Mouse (Mus musculus): ENCODE results near the gene Hist1h2bk. TPM values are rescaled to one million over a fixed set of nuclear protein-coding genes. Genes with fewer than 3 reads are reported as not detected.

Hist1h2bk gene
- polyA plus RNA-seq, 1 experiment from 2014 or later = 4.6 TPM

- H3K36me3 ChIP-seq (ENCODE audit: control insufficient read depth, insufficient read depth, low read length) = no peaks in the 10 kb centered on the region
- DNase-seq (ENCODE audit: low spot score) (peak; percentile 72), ATAC-seq (replicated peaks; ENCODE audit: low FRiP score) (peak; percentile 84)
- no peaks in the 10 kb centered on the region for H3K27me3 ChIP-seq (replicated peaks; ENCODE audit: control insufficient read depth, insufficient read depth, low read length)
- under 1% methylated on average over 8 of the region's 8 CpGs for WGBS
- H3K4me1 ChIP-seq (replicated peaks; ENCODE audit: control insufficient read depth, insufficient read depth, low read length) = 0 out of 2 replicates have a peak, but pooled peaks cover 4% of the 10 kb centered on the region
- H3K4me2 ChIP-seq = peak overlapping the region; percentile 78
- peak overlapping the region; percentile 69 for H3K9ac ChIP-seq (ENCODE audit: low read depth, low read length)
- peak overlapping the region; percentile 59 for H3K4me3 ChIP-seq (ENCODE audit: low read depth, low read length)
- no peaks in the 10 kb centered on the region for H3K9me3 ChIP-seq (ENCODE audit: control insufficient read depth, low read length)
- 0 out of 2 replicates have a peak overlapping the region, but pooled peaks have one; percentile 43 for H3K27ac ChIP-seq (ENCODE audit: low read depth, low read length)
Measured at GRCm38 (mm10) chr13:22020901-22021339, 14.8 kb upstream of the Hist1h2bk start.

DNA sequence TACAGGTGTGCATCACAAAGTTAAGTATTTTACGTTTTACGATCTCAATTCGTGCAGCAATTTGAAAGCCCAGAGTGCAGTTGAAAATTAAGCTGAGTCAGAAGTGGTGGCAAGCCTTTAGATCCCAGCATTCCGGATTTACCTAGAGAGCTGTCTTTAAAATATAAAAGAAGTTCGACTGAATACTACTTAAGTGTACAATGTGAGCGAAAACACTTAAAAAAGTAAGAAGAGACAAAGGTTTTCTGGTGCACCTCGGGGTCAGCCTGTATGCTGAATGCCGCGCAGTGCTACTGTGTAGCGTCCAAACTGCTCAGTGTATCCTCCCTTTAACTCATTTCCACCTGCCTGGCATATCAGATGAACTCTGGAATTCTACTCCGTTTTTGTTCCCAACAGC lies 14.1 kb upstream of the Hist1h2bk start:
- ATAC-seq (replicated peaks; ENCODE audit: low FRiP score) (peak; percentile 48; the same call in 1 of the 2 replicates), DNase-seq (ENCODE audit: low spot score) (no peak)
- H3K4me2 ChIP-seq = peak overlapping the region; percentile 78
- no peaks in the 10 kb centered on the region for H3K9me3 ChIP-seq (ENCODE audit: control insufficient read depth, low read length)
- under 1% methylated on average over 11 of the region's 11 CpGs for WGBS
- H3K4me3 ChIP-seq (ENCODE audit: low read depth, low read length) = peak overlapping the region; percentile 59
- H3K27ac ChIP-seq (ENCODE audit: low read depth, low read length) = peak overlapping the region; percentile 43
- 0 out of 2 replicates have a peak, but pooled peaks cover 4% of the 10 kb centered on the region for H3K4me1 ChIP-seq (replicated peaks; ENCODE audit: control insufficient read depth, insufficient read depth, low read length)
- no peaks in the 10 kb centered on the region for H3K27me3 ChIP-seq (replicated peaks; ENCODE audit: control insufficient read depth, insufficient read depth, low read length)
- no peaks in the 10 kb centered on the region for H3K36me3 ChIP-seq (ENCODE audit: control insufficient read depth, insufficient read depth, low read length)
- peak overlapping the region; percentile 45 for H3K9ac ChIP-seq (ENCODE audit: low read depth, low read length)

GRCm38 (mm10) chr13:22022241-22022640 lies 13.4 kb upstream of the Hist1h2bk start:
- peak; percentile 73 for ATAC-seq (replicated peaks; ENCODE audit: low FRiP score)
- H3K27me3 ChIP-seq (replicated peaks; ENCODE audit: control insufficient read depth, insufficient read depth, low read length) = no peaks in the 10 kb centered on the region
- peak overlapping the region; percentile 59 for H3K4me3 ChIP-seq (ENCODE audit: low read depth, low read length)
- H3K4me1 ChIP-seq (replicated peaks; ENCODE audit: control insufficient read depth, insufficient read depth, low read length) = 0 out of 2 replicates have a peak, but pooled peaks cover 4% of the 10 kb centered on the region
- H3K9me3 ChIP-seq (ENCODE audit: control insufficient read depth, low read length) = no peaks in the 10 kb centered on the region
- H3K36me3 ChIP-seq (ENCODE audit: control insufficient read depth, insufficient read depth, low read length) = no peaks in the 10 kb centered on the region
- DNase-seq (ENCODE audit: low spot score) = peak; percentile 81
- peak overlapping the region; percentile 43; the same call in 1 of the 2 replicates for H3K27ac ChIP-seq (ENCODE audit: low read depth, low read length)
- under 1% methylated on average over 9 of the region's 9 CpGs for WGBS
- H3K4me2 ChIP-seq = peak overlapping the region; percentile 78
- peak overlapping the region; percentile 45 for H3K9ac ChIP-seq (ENCODE audit: low read depth, low read length)

GRCm38 (mm10) chr13:22026058-22027031 lies 9.3 kb upstream of the Hist1h2bk start:
- Histone ChIP-seq H3K36me3 (ENCODE audit: control insufficient read depth, insufficient read depth, low read length) (no peaks in the 10 kb centered on the region), H3K4me2 (peak overlapping the region; percentile 73), H3K27ac (ENCODE audit: low read depth, low read length) (no peak overlapping the region), H3K9ac (ENCODE audit: low read depth, low read length) (peak overlapping the region; percentile 69), H3K27me3 (replicated peaks; ENCODE audit: control insufficient read depth, insufficient read depth, low read length) (no peaks in the 10 kb centered on the region), H3K4me3 (ENCODE audit: low read depth, low read length) (peak overlapping the region; percentile 64), H3K4me1 (replicated peaks; ENCODE audit: control insufficient read depth, insufficient read depth, low read length) (peaks cover 10% of the 10 kb centered on the region; the same call in 1 of the 2 replicates), H3K9me3 (ENCODE audit: control insufficient read depth, low read length) (no peaks in the 10 kb centered on the region)
- DNase-seq (ENCODE audit: low spot score) (peak; percentile 93), ATAC-seq (replicated peaks; ENCODE audit: low FRiP score) (0 out of 2 replicates have a peak, but pooled peaks have one; percentile 30)
- 2% methylated on average over 35 of the region's 35 CpGs for WGBS

DNA sequence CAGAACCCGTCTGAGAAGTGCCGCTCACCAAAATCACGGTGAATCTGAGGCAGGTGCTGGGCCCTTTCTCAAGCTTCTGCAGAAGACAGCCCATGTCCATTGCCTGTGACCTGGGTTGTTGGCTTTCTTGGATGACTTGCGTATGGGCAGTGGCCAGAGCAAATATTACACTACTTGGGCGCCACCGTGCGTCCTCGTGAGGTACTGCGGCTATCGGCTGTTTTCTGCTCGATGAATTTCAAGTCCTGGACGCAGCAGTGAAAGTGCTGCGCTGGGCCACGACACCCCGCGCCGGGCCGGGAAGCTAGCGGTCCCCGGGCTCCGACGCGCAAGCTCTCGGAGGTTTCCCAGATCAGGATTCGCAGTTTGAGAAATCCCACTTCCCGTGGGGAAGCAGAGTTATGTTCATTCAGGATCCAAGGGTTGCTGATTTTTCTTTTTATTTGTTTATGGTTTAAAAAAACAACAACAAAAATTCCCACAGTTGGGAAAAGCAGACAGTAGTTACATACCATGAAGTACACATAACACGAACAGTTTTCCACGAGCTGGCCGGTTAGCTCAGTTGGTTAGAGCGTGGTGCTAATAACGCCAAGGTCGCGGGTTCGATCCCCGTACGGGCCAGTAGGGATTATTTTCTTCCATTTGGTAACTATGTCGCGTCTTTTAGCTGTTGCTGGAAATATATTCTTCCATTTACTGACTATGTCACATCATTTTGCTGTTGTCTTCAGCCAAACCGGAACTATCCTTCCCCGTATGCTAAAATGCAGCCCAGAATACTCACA lies 6.8 kb upstream of the Hist1h2bk start:
- peak overlapping the region; percentile 79 for H3K27ac ChIP-seq (ENCODE audit: low read depth, low read length)
- H3K4me3 ChIP-seq (ENCODE audit: low read depth, low read length) = peak overlapping the region; percentile 67
- H3K4me1 ChIP-seq (replicated peaks; ENCODE audit: control insufficient read depth, insufficient read depth, low read length) = peaks cover 9% of the 10 kb centered on the region
- ATAC-seq (replicated peaks; ENCODE audit: low FRiP score) (peak; percentile 79), DNase-seq (ENCODE audit: low spot score) (peak; percentile 92)
- H3K9me3 ChIP-seq (ENCODE audit: control insufficient read depth, low read length) = no peaks in the 10 kb centered on the region
- peak overlapping the region; percentile 83 for H3K9ac ChIP-seq (ENCODE audit: low read depth, low read length)
- 1% methylated on average over 40 of the region's 40 CpGs for WGBS
- H3K4me2 ChIP-seq = peak overlapping the region; percentile 73
- H3K36me3 ChIP-seq (ENCODE audit: control insufficient read depth, insufficient read depth, low read length) = no peaks in the 10 kb centered on the region
- no peaks in the 10 kb centered on the region for H3K27me3 ChIP-seq (replicated peaks; ENCODE audit: control insufficient read depth, insufficient read depth, low read length)

GRCm38 (mm10) chr13:22029928-22030327 lies 5.7 kb upstream of the Hist1h2bk start:
- Histone ChIP-seq H3K27ac (ENCODE audit: low read depth, low read length) (no peak overlapping the region), H3K4me3 (ENCODE audit: low read depth, low read length) (peak overlapping the region; percentile 67), H3K4me2 (peak overlapping the region; percentile 73), H3K9ac (ENCODE audit: low read depth, low read length) (peak overlapping the region; percentile 57; the same call in 1 of the 2 replicates), H3K36me3 (ENCODE audit: control insufficient read depth, insufficient read depth, low read length) (no peaks in the 10 kb centered on the region), H3K9me3 (ENCODE audit: control insufficient read depth, low read length) (no peaks in the 10 kb centered on the region), H3K4me1 (replicated peaks; ENCODE audit: control insufficient read depth, insufficient read depth, low read length) (peaks cover 12% of the 10 kb centered on the region), H3K27me3 (replicated peaks; ENCODE audit: control insufficient read depth, insufficient read depth, low read length) (no peaks in the 10 kb centered on the region)
- whole genome bisulfite sequencing = 21% methylated on average over 8 of the region's 8 CpGs
- ATAC-seq (replicated peaks; ENCODE audit: low FRiP score) = peak; percentile 7; the same call in 1 of the 2 replicates
- peak; percentile 62 for DNase-seq (ENCODE audit: low spot score)

GRCm38 (mm10) chr13:22030493-22030892 lies 5.2 kb upstream of the Hist1h2bk start:
- Histone ChIP-seq H3K4me2 (no peak overlapping the region), H3K27me3 (replicated peaks; ENCODE audit: control insufficient read depth, insufficient read depth, low read length) (no peaks in the 10 kb centered on the region), H3K4me3 (ENCODE audit: low read depth, low read length) (no peak overlapping the region), H3K9me3 (ENCODE audit: control insufficient read depth, low read length) (no peaks in the 10 kb centered on the region), H3K9ac (ENCODE audit: low read depth, low read length) (no peak overlapping the region), H3K4me1 (replicated peaks; ENCODE audit: control insufficient read depth, insufficient read depth, low read length) (peaks cover 12% of the 10 kb centered on the region), H3K27ac (ENCODE audit: low read depth, low read length) (no peak overlapping the region), H3K36me3 (ENCODE audit: control insufficient read depth, insufficient read depth, low read length) (no peaks in the 10 kb centered on the region)
- ATAC-seq (replicated peaks; ENCODE audit: low FRiP score) (no peak), DNase-seq (ENCODE audit: low spot score) (no peak)
- 14% methylated on average over 4 of the region's 4 CpGs for WGBS

DNA sequence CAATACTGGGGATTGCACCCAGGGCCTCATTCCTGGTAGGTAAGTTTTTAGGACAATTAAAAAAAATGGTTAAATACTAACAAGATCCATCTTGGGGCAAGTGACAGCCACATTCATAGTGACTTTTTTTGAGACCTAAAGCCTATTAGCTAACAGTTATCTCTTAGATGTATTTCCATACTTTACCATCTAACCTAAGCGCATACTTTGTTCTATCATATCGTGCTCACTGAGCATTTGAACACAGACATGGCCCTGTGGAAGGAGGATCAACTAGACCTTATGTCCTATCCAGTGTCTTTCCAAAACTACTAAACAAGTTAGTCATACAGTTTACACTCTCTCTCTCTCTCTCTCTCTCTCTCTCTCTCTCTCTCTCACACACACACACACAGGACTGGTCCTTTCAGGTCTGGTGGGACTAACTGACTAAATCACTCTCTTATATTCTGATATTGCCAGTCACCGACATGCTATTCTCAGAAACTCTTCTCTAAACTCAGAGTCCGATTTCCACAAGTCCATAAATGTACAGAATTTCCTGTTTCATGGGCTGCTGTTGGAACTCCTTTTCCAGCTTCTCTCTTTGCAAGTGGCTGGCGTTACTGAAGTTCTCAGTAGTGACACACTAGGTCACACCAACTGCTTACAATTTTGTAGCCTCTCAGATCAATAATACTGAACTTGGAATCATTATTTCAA lies 1.8 kb upstream of the Hist1h2bk start:
- Histone ChIP-seq H3K36me3 (ENCODE audit: control insufficient read depth, insufficient read depth, low read length) (no peaks in the 10 kb centered on the region), H3K4me2 (peak overlapping the region; percentile 80), H3K27me3 (replicated peaks; ENCODE audit: control insufficient read depth, insufficient read depth, low read length) (no peaks in the 10 kb centered on the region), H3K9me3 (ENCODE audit: control insufficient read depth, low read length) (no peaks in the 10 kb centered on the region), H3K4me3 (ENCODE audit: low read depth, low read length) (peak overlapping the region; percentile 45), H3K9ac (ENCODE audit: low read depth, low read length) (peak overlapping the region; percentile 89), H3K4me1 (replicated peaks; ENCODE audit: control insufficient read depth, insufficient read depth, low read length) (peaks cover 26% of the 10 kb centered on the region), H3K27ac (ENCODE audit: low read depth, low read length) (peak overlapping the region; percentile 94)
- WGBS = 47% methylated on average over 5 of the region's 5 CpGs
- ATAC-seq (replicated peaks; ENCODE audit: low FRiP score) (no peak), DNase-seq (ENCODE audit: low spot score) (no peak)
